Mouse (Mus musculus): Measurements from ENCODE around the gene Bcat2.

GRCm38 (mm10) chr7:45539095-45539494 is 30.9 kb upstream of the Bcat2 start:
- TF ChIP-seq GATA1 (IDR thresholded peaks at IDR 0.05; ENCODE audit: borderline replicate concordance, low read length) (no peak), GATA2 (IDR thresholded peaks at IDR 0.05; ENCODE audit: borderline replicate concordance, low read depth, low read length) (no peak), CTCF (IDR thresholded peaks at IDR 0.05; ENCODE audit: low read depth, low read length) (no peak), POLR2AphosphoS5 (IDR thresholded peaks at IDR 0.05; ENCODE audit: insufficient replicate concordance, low read depth, low read length) (no peak)
